Mouse (Mus musculus) neural tube, embryonic 11.5 days (tissue): ENCODE results near the gene Kcnj12. TPM values are rescaled to one million over a fixed set of nuclear protein-coding genes. Genes with fewer than 3 reads are reported as not detected.
A peak's percentile ranks its signal among the peaks of the same experiment; 100 is the strongest.

Experiments used
- ATAC-seq: fragments of 200-750 bp; cut with Nextera tagmentation; 2 replicates; pipeline ENCODE4 v1.8.0; 2017; ENCODE audit warnings: moderate number of reproducible peaks, mild to moderate bottlenecking, moderate TSS enrichment, moderate library complexity; ENCODE audit not compliant: insufficient read depth, low FRiP score, low TSS enrichment
- DNase-seq: peaks from one replicate; pipeline ENCODE4 v3.0.0-alpha.2; 2015; ENCODE audit warnings: low spot score
- H3K27ac ChIP-seq: fragments of 300-500 bp; sonication (generic); 2 replicates; pipeline ENCODE4 v1.5.1; 2014; ENCODE audit warnings: low read depth, mild to moderate bottlenecking, low read length
- H3K27me3 ChIP-seq: fragments of 300-500 bp; sonication (generic); 2 replicates; pipeline ENCODE4 v1.6.1; 2014; ENCODE audit warnings: mild to moderate bottlenecking, low read length, mixed read lengths; ENCODE audit not compliant: control insufficient read depth, insufficient read depth
- H3K36me3 ChIP-seq: fragments of 300-500 bp; sonication (generic); 2 replicates; pipeline ENCODE4 v1.6.1; 2014; ENCODE audit warnings: mild to moderate bottlenecking, low read length, moderate library complexity, mixed read lengths; ENCODE audit not compliant: control insufficient read depth, insufficient read depth
- H3K4me1 ChIP-seq: fragments of 300-500 bp; sonication (generic); 2 replicates; pipeline ENCODE4 v1.6.1; 2014; ENCODE audit warnings: low read length, mixed read lengths; ENCODE audit not compliant: control insufficient read depth, insufficient read depth
- H3K4me2 ChIP-seq: fragments of 300-500 bp; sonication (generic); 2 replicates; pipeline ENCODE4 v1.6.1; 2014; ENCODE audit warnings: low read depth, mild to moderate bottlenecking, moderate library complexity
- H3K4me3 ChIP-seq: fragments of 300-500 bp; sonication (generic); 2 replicates; pipeline ENCODE4 v1.5.1; 2014; ENCODE audit warnings: low read depth, low read length
- H3K9ac ChIP-seq: fragments of 300-500 bp; sonication (generic); 2 replicates; pipeline ENCODE4 v1.6.1; 2014; ENCODE audit warnings: mild to moderate bottlenecking, low read length
- H3K9me3 ChIP-seq: fragments of 300-500 bp; sonication (generic); 2 replicates; pipeline ENCODE4 v1.6.1; 2016; ENCODE audit warnings: low read length; ENCODE audit not compliant: control insufficient read depth
- WGBS: fragments of 180-500 bp; shearing (Covaris S2); extraction: QIAGEN DNeasy Blood & Tissue Kit; methylation state at CpG from one replicate; pipeline ENCODE4 v1.1.7; 2014; 5-methylcytosine and 5-hydroxymethylcytosine counted together
- polyA plus RNA-seq: library from polyadenylated mRNA; unstranded; fragments of >200 nt; fragmentation: Nextera tagmentation; extraction: Ambion mirVana; gene quantifications from 2 replicates; pipeline ENCODE4 v1.2.1, GENCODE M21; 2014

The Kcnj12 gene
- polyA plus RNA-seq, 1 experiment from 2014 or later, result 4.0 TPM

- no peak overlapping the region; the same call in 1 of the 2 replicates for H3K9ac ChIP-seq
- no peak overlapping the region for H3K4me2 ChIP-seq
- no peak overlapping the region for H3K4me3 ChIP-seq
- no peak for ATAC-seq
- DNase-seq, result no peak
- no peak overlapping the region for H3K27ac ChIP-seq
- 82% methylated on average over 11 of the region's 11 CpGs for WGBS
- no peaks in the 10 kb centered on the region for H3K27me3 ChIP-seq
- H3K4me1 ChIP-seq, result peaks cover 10% of the 10 kb centered on the region
- H3K36me3 ChIP-seq, result no peaks in the 10 kb centered on the region
- no peaks in the 10 kb centered on the region for H3K9me3 ChIP-seq
Measured at GRCm38 (mm10) chr11:61040856-61041652, 18.7 kb downstream of the Kcnj12 start.

- Histone ChIP-seq H3K9ac (peak overlapping the region; percentile 14; the same call in 1 of the 2 replicates), H3K36me3 (no peaks in the 10 kb centered on the region), H3K27me3 (no peaks in the 10 kb centered on the region), H3K4me1 (peaks cover 10% of the 10 kb centered on the region), H3K4me3 (no peak overlapping the region), H3K4me2 (no peak overlapping the region), H3K9me3 (no peaks in the 10 kb centered on the region), H3K27ac (0 out of 2 replicates have a peak overlapping the region, but pooled peaks have one; percentile 34)
- DNase-seq (no peak), ATAC-seq (no peak)
- WGBS, result 37% methylated on average over 8 of the region's 8 CpGs
Measured at GRCm38 (mm10) chr11:61042593-61042992, 20.2 kb downstream of the Kcnj12 start.

GRCm38 (mm10) chr11:61043055-61043992, 21.0 kb downstream of the Kcnj12 start:
- 74% methylated on average over 12 of the region's 12 CpGs for WGBS
- no peaks in the 10 kb centered on the region for H3K9me3 ChIP-seq
- no peaks in the 10 kb centered on the region for H3K36me3 ChIP-seq
- H3K4me2 ChIP-seq, result no peak overlapping the region
- ATAC-seq, result no peak
- H3K4me3 ChIP-seq, result no peak overlapping the region
- DNase-seq, result peak; percentile 30
- H3K9ac ChIP-seq, result no peak overlapping the region; the same call in 1 of the 2 replicates
- H3K27ac ChIP-seq, result no peak overlapping the region
- H3K27me3 ChIP-seq, result no peaks in the 10 kb centered on the region
- peaks cover 10% of the 10 kb centered on the region for H3K4me1 ChIP-seq

DNA sequence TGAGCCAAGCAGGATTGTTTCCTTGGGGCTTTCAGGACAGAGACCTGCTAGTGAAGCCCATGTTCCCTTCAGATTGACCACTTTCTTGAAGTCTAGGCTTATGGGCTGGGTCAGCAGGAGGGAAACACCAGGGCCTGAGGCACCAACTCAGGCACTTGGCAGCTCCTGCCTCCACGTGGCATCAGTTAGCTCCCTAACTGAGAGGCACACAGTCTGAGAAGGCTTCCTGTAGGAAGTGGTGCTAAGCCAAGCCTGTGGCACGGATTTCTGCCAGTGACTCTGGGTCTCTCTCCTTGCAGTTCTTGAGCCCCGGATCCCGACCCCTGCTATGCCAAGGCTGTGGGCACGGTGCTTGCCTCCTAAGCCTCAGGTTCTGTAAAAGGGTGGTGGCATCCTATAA, 22.4 kb downstream of the Kcnj12 start:
- H3K9me3 ChIP-seq, result no peaks in the 10 kb centered on the region
- H3K4me1 ChIP-seq, result peaks cover 10% of the 10 kb centered on the region
- 77% methylated on average over 5 of the region's 5 CpGs for WGBS
- no peaks in the 10 kb centered on the region for H3K27me3 ChIP-seq
- no peaks in the 10 kb centered on the region for H3K36me3 ChIP-seq
- ATAC-seq, result no peak
- no peak overlapping the region for H3K27ac ChIP-seq
- H3K9ac ChIP-seq, result no peak overlapping the region
- H3K4me3 ChIP-seq, result no peak overlapping the region
- H3K4me2 ChIP-seq, result no peak overlapping the region
- no peak for DNase-seq

DNA sequence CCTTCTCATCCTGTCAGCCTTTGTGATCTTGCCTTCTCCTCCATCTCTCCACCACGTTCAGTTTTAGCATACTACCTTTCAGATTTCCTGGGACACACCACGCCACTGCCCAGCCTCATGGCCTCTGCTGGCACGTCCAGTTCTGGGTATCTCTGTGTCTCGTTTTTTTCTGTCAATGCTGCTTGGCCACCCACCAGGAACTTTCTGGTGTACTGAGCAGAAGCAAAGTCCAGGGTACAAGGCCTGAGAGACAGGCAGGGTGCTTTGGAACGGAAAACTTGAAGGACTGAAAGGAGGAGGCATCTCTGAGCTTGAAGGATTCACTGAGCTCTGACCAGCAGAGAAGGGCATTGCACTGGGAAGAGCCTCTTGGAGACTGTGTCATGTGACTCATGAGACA, 25.1 kb downstream of the Kcnj12 start:
- ATAC-seq, result no peak
- 79% methylated on average over 5 of the region's 5 CpGs for WGBS
- H3K36me3 ChIP-seq, result no peaks in the 10 kb centered on the region

DNA sequence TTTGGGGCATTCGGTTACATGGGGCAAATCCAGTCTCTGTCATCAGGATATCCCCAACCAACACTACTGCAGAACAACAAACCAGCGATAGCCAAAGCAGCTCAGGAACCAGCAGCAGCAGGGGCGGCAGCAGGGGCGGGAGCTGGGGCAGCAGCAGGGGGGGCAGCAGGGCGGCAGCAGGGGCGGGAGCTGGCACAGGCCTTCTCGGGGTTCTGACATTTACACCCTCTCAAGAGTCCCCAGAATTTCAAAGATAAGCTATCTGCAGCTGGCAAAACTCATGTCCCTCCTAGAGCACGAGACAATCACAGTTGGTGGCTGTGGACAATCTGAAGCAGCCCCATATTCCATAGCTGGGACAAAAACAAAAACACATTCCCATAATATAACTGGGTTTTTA, 28.8 kb downstream of the Kcnj12 start:
- no peak overlapping the region for H3K4me2 ChIP-seq
- no peaks in the 10 kb centered on the region for H3K9me3 ChIP-seq
- no peak overlapping the region for H3K27ac ChIP-seq
- H3K9ac ChIP-seq, result no peak overlapping the region
- ATAC-seq (no peak), DNase-seq (no peak)
- no peaks in the 10 kb centered on the region for H3K27me3 ChIP-seq
- no peaks in the 10 kb centered on the region for H3K36me3 ChIP-seq
- no peaks in the 10 kb centered on the region for H3K4me1 ChIP-seq
- WGBS, result 54% methylated on average over 8 of the region's 8 CpGs
- H3K4me3 ChIP-seq, result no peak overlapping the region

More for the DNA sequence above, 25.1 kb downstream of the Kcnj12 start:
- Histone ChIP-seq H3K9me3 (no peaks in the 10 kb centered on the region), H3K9ac (no peak overlapping the region), H3K4me3 (no peak overlapping the region), H3K4me1 (peaks cover 10% of the 10 kb centered on the region), H3K27me3 (no peaks in the 10 kb centered on the region), H3K27ac (no peak overlapping the region), H3K4me2 (no peak overlapping the region)
- no peak for DNase-seq

GRCm38 (mm10) chr11:61056871-61057270, 34.5 kb downstream of the Kcnj12 start:
- Histone ChIP-seq H3K27ac (no peak overlapping the region), H3K4me1 (no peaks in the 10 kb centered on the region), H3K27me3 (no peaks in the 10 kb centered on the region), H3K4me2 (no peak overlapping the region), H3K4me3 (no peak overlapping the region), H3K9ac (no peak overlapping the region), H3K36me3 (no peaks in the 10 kb centered on the region), H3K9me3 (no peaks in the 10 kb centered on the region)
- no peak for ATAC-seq
- DNase-seq, result no peak
- WGBS, result 86% methylated on average over 5 of the region's 5 CpGs

GRCm38 (mm10) chr11:61059691-61060457, 37.5 kb downstream of the Kcnj12 start:
- H3K4me3 ChIP-seq, result no peak overlapping the region
- no peaks in the 10 kb centered on the region for H3K27me3 ChIP-seq
- H3K4me1 ChIP-seq, result no peaks in the 10 kb centered on the region
- WGBS, result 87% methylated on average over 10 of the region's 10 CpGs
- H3K4me2 ChIP-seq, result no peak overlapping the region
- H3K27ac ChIP-seq, result no peak overlapping the region
- H3K9me3 ChIP-seq, result no peaks in the 10 kb centered on the region
- ATAC-seq, result no peak
- no peaks in the 10 kb centered on the region for H3K36me3 ChIP-seq
- DNase-seq, result no peak
- no peak overlapping the region for H3K9ac ChIP-seq
